Mouse (Mus musculus): ENCODE measurements at regions not wholly inside any gene's neighbourhood (a gene's known extent, or its start where the extent isn't known, plus 50 kb on each side); places are given as distances from the start of the nearest gene placed in this dataset.

DNA sequence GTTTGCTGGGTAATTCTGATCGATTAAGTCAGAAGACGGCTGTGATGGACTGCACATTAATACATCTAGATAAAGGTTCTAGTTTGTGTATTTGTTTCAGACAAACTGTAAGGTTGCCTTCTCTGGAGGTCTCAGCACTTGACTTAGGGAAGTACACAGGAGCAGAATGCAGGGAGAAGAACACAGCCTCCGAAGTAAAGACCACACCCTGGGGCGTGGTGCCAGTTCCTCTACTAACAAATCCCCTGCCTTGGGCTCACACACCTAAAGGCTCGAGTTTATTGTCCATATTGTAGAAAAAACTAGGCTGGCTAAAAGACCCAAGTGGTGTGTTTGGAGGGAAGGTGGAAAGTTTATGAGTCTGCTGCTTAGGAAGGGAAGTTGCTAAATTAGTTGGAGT, 181.8 kb downstream of the Gm10260 start:
- TF ChIP-seq POLR2A (IDR thresholded peaks at IDR 0.05; ENCODE audit: borderline replicate concordance, extremely low read depth, low read depth, low read length), result no peak
- TF ChIP-seq CTCF (IDR thresholded peaks at IDR 0.05; ENCODE audit: insufficient read depth, low read length), result no peak

Measured in lung, adult 2 months (tissue).